Mouse (Mus musculus): ENCODE measurements at regions not wholly inside any gene's neighbourhood (a gene's known extent, or its start where the extent isn't known, plus 50 kb on each side); places are given as distances from the start of the nearest gene placed in this dataset.

DNA sequence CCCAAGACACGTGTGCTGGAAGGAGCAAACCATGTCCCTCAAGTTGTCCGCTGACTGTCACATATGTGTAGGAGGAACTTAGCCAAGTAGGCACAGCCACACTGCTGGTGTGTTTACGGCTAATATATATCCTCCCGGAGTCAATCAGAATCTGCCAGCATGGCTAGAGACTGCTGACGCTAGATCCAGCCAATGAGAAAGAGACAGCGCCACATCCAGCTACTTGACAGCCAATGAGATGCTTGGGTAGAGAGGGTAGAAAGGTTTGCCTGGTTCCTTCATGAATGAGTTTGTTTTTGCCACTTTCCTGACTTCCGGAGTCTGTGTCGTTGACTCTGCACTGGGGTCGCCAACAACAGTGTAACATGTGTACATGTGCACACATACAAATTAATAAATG, 387.0 kb downstream of the Adam3 start:
- no peak for TF ChIP-seq CTCF (IDR thresholded peaks at IDR 0.05; ENCODE audit: low read depth)
- no peak for TF ChIP-seq EP300 (IDR thresholded peaks at IDR 0.05; ENCODE audit: low read depth)

Data from liver, postnatal 0 days (tissue).